Mouse (Mus musculus) stomach, postnatal 0 days (tissue): Measurements from ENCODE around the gene Shc1.

Experiments used
- CTCF ChIP-seq: IDR thresholded peaks from 2 replicates; pipeline ENCODE4 v1.5.1; 2016; ENCODE audit warnings: antibody characterized with exemption, low read depth, mild to moderate bottlenecking, moderate library complexity
- EP300 ChIP-seq: optimal IDR thresholded peaks from 2 replicates; pipeline ENCODE3; 2016; ENCODE audit warnings: antibody characterized with exemption

DNA sequence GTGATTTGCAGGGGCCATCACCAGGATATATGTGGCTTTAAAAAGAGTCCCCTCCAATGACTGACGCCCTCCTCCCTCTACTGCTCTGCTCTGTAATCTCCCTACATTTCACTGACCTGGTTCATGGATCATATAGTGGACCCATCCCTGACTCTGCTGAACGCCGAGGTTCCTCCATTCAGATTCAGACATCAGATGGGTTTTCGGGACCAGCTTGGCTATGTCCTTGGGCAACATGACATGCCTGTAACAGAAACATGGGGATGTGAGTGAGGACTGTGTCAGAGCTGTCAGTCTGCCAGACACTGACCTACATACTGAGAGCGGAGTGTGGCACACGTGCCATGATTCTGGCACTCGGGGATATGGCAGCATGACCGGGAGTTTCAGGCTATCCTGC, 2.1 kb upstream of the Shc1 start:
- no peak for TF ChIP-seq EP300
- no peak for TF ChIP-seq CTCF
